Mouse (Mus musculus) layer of hippocampus, adult 2 months (tissue): ENCODE measurements around the gene Mpp3. TPM values are rescaled to one million over a fixed set of nuclear protein-coding genes. Genes with fewer than 3 reads are reported as not detected.

ENCODE experiments used
- DNase-seq, 2 experiments: peaks; one replicate each; pipeline ENCODE4 v3.0.0; 2022; ENCODE audit warnings: low spot score in 2 of 2
- H3K27ac ChIP-seq: fragments of 200-600 bp; 2 replicates; pipeline ENCODE4 v1.8.1; 2022
- H3K4me3 ChIP-seq: fragments of 200-600 bp; 2 replicates; pipeline ENCODE4 v1.8.1; 2022; ENCODE audit warnings: mild to moderate bottlenecking
- CTCF ChIP-seq: fragments of 200-600 bp; conservative IDR thresholded peaks from 2 replicates; pipeline ENCODE4 v1.8.1; 2022; ENCODE audit warnings: antibody characterized with exemption, mild to moderate bottlenecking, moderate library complexity
- long read RNA-seq, 2 experiments: library from polyadenylated mRNA; stranded (forward); transcript quantifications; one replicate each; pipeline ENCODE4 v2.0.0; 2021; ENCODE audit warnings: borderline mapping rate in 2 of 2
- total RNA-seq, 2 experiments: library from RNA; stranded (reverse); gene quantifications; 2 replicates each; pipeline ENCODE4 v1.2.3; 2021

Mpp3 gene
- total RNA-seq, result 10 to 100 TPM; 88.3 to 94.4 TPM
- long read RNA-seq, experiment 1, transcript Mpp3-202 (18 exons, 2,997 nt), result minor isoform, 7 of 114 reads
- long read RNA-seq, experiment 1, transcript Mpp3-201 (19 exons, 2,848 nt), result major isoform, 77 of 114 reads
- long read RNA-seq, experiment 1, partial matches to known transcripts, result 14 of 114 reads
- long read RNA-seq, experiment 1, other reads (novel, unspliced or antisense), result 15 of 114 reads
- long read RNA-seq, experiment 2, transcript Mpp3-202 (18 exons, 2,997 nt), result minor isoform, 5 of 135 reads
- long read RNA-seq, experiment 2, transcript Mpp3-201 (19 exons, 2,848 nt), result major isoform, 87 of 135 reads
- long read RNA-seq, experiment 2, partial matches to known transcripts, result 12 of 135 reads
- long read RNA-seq, experiment 2, other reads (novel, unspliced or antisense), result 29 of 135 reads

GRCm38 (mm10) chr11:102028087-102028816 is at the start of gene Mpp3:
Gene Mpp3, minus strand, starts transcription at chr11:102028461.
- Histone ChIP-seq H3K4me3 (peak within 1 kb of the TSS; percentile 81), H3K27ac (peak within 1 kb of the TSS; percentile 92)
- TF ChIP-seq CTCF, result no peak
- no peak for DNase-seq

GRCm38 (mm10) chr11:102073722-102074121 is 45.5 kb upstream of the Mpp3 start:
- DNase-seq, result no peak
- Histone ChIP-seq H3K4me3 (no peak overlapping the region), H3K27ac (no peak overlapping the region)
- TF ChIP-seq CTCF, result no peak

DNA sequence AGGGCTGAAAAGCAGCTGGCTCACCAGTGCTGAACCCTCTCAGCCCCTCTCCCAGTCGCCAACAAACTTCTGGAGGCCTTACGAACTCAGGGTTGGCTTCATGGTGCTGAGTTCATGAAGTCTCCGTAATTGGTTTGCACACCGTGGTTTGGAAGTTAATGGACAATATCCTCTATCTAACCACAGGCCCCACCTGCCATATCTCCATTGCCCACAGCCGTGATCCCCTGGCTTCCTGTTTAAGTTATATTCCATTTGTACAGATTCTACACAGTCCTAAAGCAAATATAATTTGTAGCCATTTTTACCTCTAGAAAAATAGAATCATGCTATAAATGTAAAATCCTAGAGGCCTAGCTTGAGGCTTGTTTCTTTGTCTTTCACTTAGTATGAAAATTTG is 44.5 kb upstream of the Mpp3 start:
- DNase-seq, result no peak
- Histone ChIP-seq H3K27ac (no peak overlapping the region), H3K4me3 (no peak overlapping the region)
- TF ChIP-seq CTCF, result no peak

DNA sequence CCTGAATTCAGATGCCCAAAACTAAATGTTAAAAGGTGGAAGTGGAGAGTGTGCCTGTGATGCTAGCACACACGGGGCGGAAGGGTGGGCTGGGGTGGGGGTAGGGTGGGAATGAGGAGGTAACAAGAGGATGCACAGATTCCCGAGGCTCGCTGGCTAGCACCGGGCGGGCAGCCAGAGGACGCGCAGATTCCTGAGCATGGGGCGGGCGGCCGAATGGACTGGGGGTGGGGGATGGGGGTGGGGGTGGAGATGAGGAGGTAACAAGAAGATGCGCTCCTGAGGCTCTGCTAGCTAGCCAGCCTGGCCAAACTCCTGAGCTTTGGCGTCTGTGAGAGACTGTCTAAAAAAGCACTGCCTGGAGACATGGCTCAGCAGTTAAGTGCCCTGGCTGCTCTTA is 42.2 kb upstream of the Mpp3 start:
- no peak for DNase-seq
- peak overlapping the region; percentile 78 for H3K27ac ChIP-seq
- no peak overlapping the region; the same call in 1 of the 2 replicates for H3K4me3 ChIP-seq
- no peak for TF ChIP-seq CTCF

DNA sequence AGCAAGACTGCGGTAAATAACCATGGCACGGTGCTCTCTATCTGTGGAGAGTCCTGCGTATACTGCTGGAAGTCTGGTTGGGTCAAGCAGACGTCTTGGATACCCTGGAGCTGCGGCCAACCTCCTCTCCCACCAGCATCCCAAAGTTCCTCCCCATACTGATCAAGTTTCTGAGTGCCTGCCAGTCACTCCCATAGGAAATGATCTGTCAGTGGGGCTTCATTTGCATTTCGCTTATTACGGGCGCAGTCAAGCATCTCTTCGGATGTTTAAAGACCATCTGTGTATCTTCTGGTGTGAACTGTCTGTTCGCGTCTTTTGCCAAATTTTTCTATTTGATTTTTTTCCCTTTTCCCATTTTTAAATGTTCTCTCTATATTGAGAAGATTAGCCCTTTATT is 41.4 kb upstream of the Mpp3 start:
- Histone ChIP-seq H3K27ac (peak overlapping the region; percentile 78), H3K4me3 (no peak overlapping the region)
- no peak for TF ChIP-seq CTCF
- peak; percentile 36 to 64 for DNase-seq

GRCm38 (mm10) chr11:102068969-102069368 is 40.7 kb upstream of the Mpp3 start:
- peak; percentile 72 for TF ChIP-seq CTCF
- no peak for DNase-seq
- H3K27ac ChIP-seq, result peak overlapping the region; percentile 78
- H3K4me3 ChIP-seq, result no peak overlapping the region

DNA sequence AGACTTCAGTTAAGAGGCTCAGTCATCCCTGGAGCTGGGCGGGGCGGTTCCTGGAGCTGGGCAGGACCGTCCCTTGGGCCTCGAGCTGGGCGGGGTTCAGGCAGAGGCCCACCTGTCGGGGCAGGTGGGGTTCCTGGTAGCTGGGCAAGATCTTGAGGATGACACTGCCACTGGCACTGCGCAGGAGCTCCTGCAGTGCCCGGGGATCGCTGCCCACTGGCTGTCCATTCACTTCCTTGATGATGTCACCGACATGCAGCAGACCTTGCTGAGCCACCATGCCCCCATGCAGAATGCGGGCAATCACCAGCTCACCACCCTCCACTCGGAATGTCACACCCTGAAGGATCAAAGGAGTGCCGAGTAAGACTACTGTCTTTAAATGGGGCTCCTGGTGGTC is 34.8 kb upstream of the Mpp3 start:
- Histone ChIP-seq H3K27ac (no peak overlapping the region), H3K4me3 (no peak overlapping the region)
- no peak for DNase-seq
- no peak for TF ChIP-seq CTCF

DNA sequence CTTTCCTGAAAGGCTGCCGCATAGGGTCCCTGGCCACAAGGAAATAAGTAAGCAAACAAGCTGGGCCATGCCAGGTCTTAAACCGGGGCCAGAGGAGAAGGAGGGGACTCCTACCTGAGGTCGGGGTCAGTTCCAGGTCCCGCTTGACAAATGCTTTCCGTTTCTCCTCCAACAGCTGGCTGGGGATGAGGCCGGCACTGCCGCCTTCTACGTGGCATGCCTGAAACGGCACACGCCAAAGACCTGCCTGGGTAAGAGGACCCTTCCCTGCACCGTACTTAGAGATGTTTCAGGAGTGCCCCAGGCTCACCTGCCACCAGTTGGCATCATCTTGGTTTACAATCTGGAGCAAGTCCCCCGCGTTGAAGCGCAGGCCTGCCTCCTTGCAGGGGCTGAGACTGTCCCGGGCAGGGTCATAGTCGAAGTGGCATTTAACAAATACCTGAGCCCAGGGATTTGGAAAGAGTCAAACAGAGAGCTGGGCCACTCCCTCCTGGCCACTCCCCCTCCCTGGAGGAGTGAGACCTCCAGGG is 33.7 kb upstream of the Mpp3 start:
- TF ChIP-seq CTCF, result no peak
- Histone ChIP-seq H3K4me3 (no peak overlapping the region), H3K27ac (no peak overlapping the region)
- DNase-seq, result no peak

GRCm38 (mm10) chr11:102061236-102061940 is 33.1 kb upstream of the Mpp3 start:
- H3K27ac ChIP-seq, result peak overlapping the region; percentile 59; the same call in 1 of the 2 replicates
- TF ChIP-seq CTCF, result peak; percentile 98
- H3K4me3 ChIP-seq, result peak overlapping the region; percentile 33
- peak; percentile 82 to 88 for DNase-seq

DNA sequence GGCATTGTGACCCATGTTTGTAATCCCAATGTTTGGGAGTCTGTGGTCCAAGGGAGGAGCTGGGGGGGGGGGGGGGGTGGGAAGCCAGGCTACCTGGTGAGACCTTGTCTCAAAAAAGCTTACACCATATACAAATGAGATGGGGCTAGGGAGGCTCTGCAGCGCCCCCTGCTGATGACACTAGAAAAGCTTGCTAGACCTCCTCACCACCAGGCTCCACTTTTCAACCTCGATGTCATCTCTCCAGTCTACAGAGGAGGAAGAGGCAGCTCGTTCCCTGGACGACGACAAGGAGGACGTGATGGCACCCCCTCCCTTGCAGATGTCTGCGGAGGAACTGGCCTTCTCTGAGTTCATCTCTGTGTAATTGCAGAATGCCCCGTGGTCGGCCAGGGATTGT is 25.6 kb upstream of the Mpp3 start:
- Histone ChIP-seq H3K27ac (no peak overlapping the region), H3K4me3 (no peak overlapping the region)
- peak; percentile 82 for TF ChIP-seq CTCF
- DNase-seq, result peak in 1 of 2 experiments; percentile 71

GRCm38 (mm10) chr11:102053183-102053582 is 24.9 kb upstream of the Mpp3 start:
- no peak for DNase-seq
- no peak for TF ChIP-seq CTCF
- Histone ChIP-seq H3K4me3 (no peak overlapping the region), H3K27ac (no peak overlapping the region)

DNA sequence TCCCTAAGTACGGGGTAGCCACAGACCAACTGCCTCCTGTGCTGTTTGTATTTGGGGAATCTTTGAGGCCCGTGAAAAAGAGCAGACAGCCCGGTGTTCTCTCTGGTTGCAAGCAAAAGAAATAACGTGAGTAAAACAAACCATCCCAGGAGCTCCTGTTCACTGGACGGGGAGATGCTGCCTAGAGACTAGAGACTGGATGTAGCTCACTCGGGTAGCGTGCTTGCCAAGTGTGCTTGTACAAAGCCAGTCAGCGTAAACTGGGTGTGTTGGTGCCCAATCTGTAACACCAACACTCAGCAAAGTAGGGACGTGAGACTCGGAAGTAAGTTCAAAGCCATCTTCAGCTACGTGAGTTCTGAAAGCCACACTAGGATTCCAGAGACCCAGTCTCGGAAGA is 24.4 kb upstream of the Mpp3 start:
- no peak for DNase-seq
- no peak for TF ChIP-seq CTCF
- H3K27ac ChIP-seq, result 0 out of 2 replicates have a peak overlapping the region, but pooled peaks have one; percentile 23
- no peak overlapping the region for H3K4me3 ChIP-seq

DNA sequence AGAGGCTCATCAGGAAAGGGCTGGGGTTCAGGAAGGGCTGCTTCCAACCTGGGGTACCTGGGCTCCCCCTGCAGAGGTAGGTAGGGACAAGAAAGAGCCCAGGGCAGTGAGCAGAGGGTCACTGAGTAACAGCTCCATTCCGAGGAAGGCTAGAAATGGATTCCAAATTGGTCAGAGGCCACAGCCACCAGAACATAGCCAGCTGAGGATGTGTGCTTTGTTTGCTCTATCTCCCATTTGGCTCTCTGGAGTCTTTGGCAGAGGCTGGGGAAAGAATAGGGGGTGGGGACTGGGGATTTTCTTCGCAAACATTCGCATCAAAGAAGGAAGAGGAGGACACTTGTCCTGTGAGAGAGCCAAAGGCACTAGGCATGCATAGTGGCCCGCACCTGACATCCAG is 23.7 kb upstream of the Mpp3 start:
- no peak for DNase-seq
- no peak overlapping the region for H3K4me3 ChIP-seq
- no peak for TF ChIP-seq CTCF
- peak overlapping the region; percentile 23; the same call in 1 of the 2 replicates for H3K27ac ChIP-seq
